Mouse (Mus musculus): ENCODE measurements at regions not wholly inside any gene's neighbourhood (a gene's known extent, or its start where the extent isn't known, plus 50 kb on each side); places are given as distances from the start of the nearest gene placed in this dataset.

DNA sequence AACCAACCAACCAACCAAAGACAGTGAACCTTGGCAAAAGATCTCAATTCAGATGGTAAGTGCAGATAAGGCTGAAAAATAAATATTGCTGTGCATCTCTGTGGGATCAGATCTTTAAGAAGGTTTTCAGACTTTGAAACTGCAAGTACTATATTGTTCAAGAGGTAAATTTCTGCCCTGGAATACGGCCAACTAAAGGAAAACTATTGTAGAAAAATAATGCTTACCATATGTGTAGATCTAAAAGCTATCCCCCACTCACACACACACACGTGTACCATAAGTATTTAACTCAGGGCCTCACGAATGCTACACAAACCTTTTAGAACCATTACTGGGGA lies 71.1 kb upstream of the Chd2 start:
- TF ChIP-seq CTCF (IDR thresholded peaks at IDR 0.05; ENCODE audit: low read depth, low read length) (no peak), POLR2A (IDR thresholded peaks at IDR 0.05; ENCODE audit: insufficient read depth, low read length) (no peak)

Data from ES-Bruce4 (cell line).